8 mouse cellular contexts compared by ENCODE assay signal in genomic region chr4:155492131-155492633, GRCm38 (mm10). TPM values are rescaled to one million over a fixed set of nuclear protein-coding genes. Genes with fewer than 3 reads are reported as not detected.
A peak's percentile ranks its signal among the peaks of the same experiment; 100 is the strongest.
DNase-seq lines count a peak whose midpoint lies in the region; ATAC-seq lines count a peak whose summit lies in the region.

No protein-coding gene starts in this region.

- peaks cover 42% of the 10 kb centered on the region for H3K4me1 ChIP-seq in embryonic facial prominence, embryonic 12.5 days
- H3K4me1 ChIP-seq in heart, embryonic 11.5 days (ENCODE audit: control insufficient read depth, insufficient read depth, low read length) = peaks cover 42% of the 10 kb centered on the region
- H3K4me1 ChIP-seq in kidney, embryonic 16.5 days (ENCODE audit: insufficient read depth, low read length) = peaks cover 51% of the 10 kb centered on the region
- peaks cover 59% of the 10 kb centered on the region for H3K4me1 ChIP-seq in neural tube, embryonic 15.5 days

- H3K27me3 ChIP-seq in embryonic facial prominence, embryonic 12.5 days = no peaks in the 10 kb centered on the region
- H3K27me3 ChIP-seq in heart, embryonic 11.5 days (ENCODE audit: control insufficient read depth, insufficient read depth, low read length) = no peaks in the 10 kb centered on the region
- H3K27me3 ChIP-seq in kidney, embryonic 16.5 days (ENCODE audit: insufficient read depth, low read length) = no peaks in the 10 kb centered on the region
- no peaks in the 10 kb centered on the region for H3K27me3 ChIP-seq in neural tube, embryonic 15.5 days (replicated peaks)

- peak overlapping the region; percentile 100 for H3K9ac ChIP-seq in embryonic facial prominence, embryonic 12.5 days
- H3K9ac ChIP-seq in heart, embryonic 11.5 days (ENCODE audit: low read depth, low read length) = peak overlapping the region; percentile 99
- H3K9ac ChIP-seq in kidney, embryonic 16.5 days (replicated peaks; ENCODE audit: low read length) = peak overlapping the region; percentile 100
- H3K9ac ChIP-seq in neural tube, embryonic 15.5 days (replicated peaks) = peak overlapping the region; percentile 100

- under 1% methylated on average over 51 of the region's 51 CpGs for WGBS in embryonic facial prominence, embryonic 12.5 days
- WGBS in heart, embryonic 11.5 days (ENCODE audit: insufficient replicate concordance) = under 1% methylated on average over 43 of the region's 51 CpGs
- 0% methylated on average over 46 of the region's 51 CpGs for WGBS in kidney, embryonic 16.5 days
- 0% methylated on average over 51 of the region's 51 CpGs for WGBS in neural tube, embryonic 15.5 days

- H3K4me3 ChIP-seq in embryonic facial prominence, embryonic 12.5 days = peak overlapping the region; percentile 99
- H3K4me3 ChIP-seq in heart, embryonic 11.5 days (ENCODE audit: low read depth, low read length) = peak overlapping the region; percentile 71
- H3K4me3 ChIP-seq in kidney, embryonic 16.5 days (ENCODE audit: low read length) = peak overlapping the region; percentile 99
- H3K4me3 ChIP-seq in neural tube, embryonic 15.5 days (replicated peaks) = peak overlapping the region; percentile 97

- no peaks in the 10 kb centered on the region for H3K9me3 ChIP-seq in embryonic facial prominence, embryonic 12.5 days
- no peaks in the 10 kb centered on the region for H3K9me3 ChIP-seq in heart, embryonic 11.5 days (replicated peaks; ENCODE audit: control insufficient read depth, low read length)
- no peaks in the 10 kb centered on the region for H3K9me3 ChIP-seq in kidney, embryonic 16.5 days (ENCODE audit: low read length)
- H3K9me3 ChIP-seq in neural tube, embryonic 15.5 days (replicated peaks) = no peaks in the 10 kb centered on the region

- DNase-seq in A20 (ENCODE audit: low read depth, low spot score) (peak; percentile 71), R1 (ENCODE audit: low read depth, low spot score) (peak; percentile 63)
- peak; percentile 58 to 60 for DNase-seq in lung, adult 18-20 months
- peak; percentile 41 to 58 for DNase-seq in thymus, postnatal 36 days

- no peaks in the 10 kb centered on the region for H3K36me3 ChIP-seq in embryonic facial prominence, embryonic 12.5 days
- no peaks in the 10 kb centered on the region for H3K36me3 ChIP-seq in heart, embryonic 11.5 days (ENCODE audit: control insufficient read depth, insufficient read depth, low read length)
- no peaks in the 10 kb centered on the region for H3K36me3 ChIP-seq in kidney, embryonic 16.5 days (ENCODE audit: insufficient read depth, low read length)
- no peaks in the 10 kb centered on the region for H3K36me3 ChIP-seq in neural tube, embryonic 15.5 days

- H3K4me2 ChIP-seq in embryonic facial prominence, embryonic 12.5 days (replicated peaks) = peak overlapping the region; percentile 76
- peak overlapping the region; percentile 81 for H3K4me2 ChIP-seq in heart, embryonic 11.5 days
- peak overlapping the region; percentile 82 for H3K4me2 ChIP-seq in kidney, embryonic 16.5 days (replicated peaks; ENCODE audit: low read depth, low read length)
- peak overlapping the region; percentile 74 for H3K4me2 ChIP-seq in neural tube, embryonic 15.5 days

- no peak for ATAC-seq in embryonic facial prominence, embryonic 12.5 days (ENCODE audit: insufficient number of reproducible peaks, insufficient read depth, low FRiP score, low TSS enrichment)
- no peak for ATAC-seq in heart, embryonic 11.5 days (replicated peaks; ENCODE audit: insufficient number of reproducible peaks, low FRiP score, low TSS enrichment)
- ATAC-seq in kidney, embryonic 16.5 days (ENCODE audit: low FRiP score, low TSS enrichment) = no peak
- peak; percentile 15; the same call in 1 of the 2 replicates for ATAC-seq in neural tube, embryonic 15.5 days (ENCODE audit: low FRiP score)

- peak overlapping the region; percentile 97 for H3K27ac ChIP-seq in embryonic facial prominence, embryonic 12.5 days
- peak overlapping the region; percentile 91 for H3K27ac ChIP-seq in heart, embryonic 11.5 days (ENCODE audit: low read depth, low read length)
- H3K27ac ChIP-seq in kidney, embryonic 16.5 days (ENCODE audit: low read length) = peak overlapping the region; percentile 93
- H3K27ac ChIP-seq in neural tube, embryonic 15.5 days (replicated peaks) = peak overlapping the region; percentile 95

RNA-seq across cellular contexts. Expression of gene Gnb1, which starts 1.0 kb away (rescaled TPM):
- polyA plus RNA-seq in embryonic facial prominence, embryonic 12.5 days (2016; fragmentation: Nextera tagmentation; extraction: Ambion mirVana) = 570 and 588 TPM in 2 replicates
- 410 and 416 TPM in 2 replicates for polyA plus RNA-seq in heart, embryonic 11.5 days (2014; fragmentation: Nextera tagmentation; extraction: Ambion mirVana)
- 413 and 477 TPM in 2 replicates for polyA plus RNA-seq in kidney, embryonic 16.5 days (2015; fragmentation: Nextera tagmentation; extraction: Ambion mirVana)
- polyA plus RNA-seq in neural tube, embryonic 15.5 days (2015; fragmentation: Nextera tagmentation; extraction: Ambion mirVana) = 910 and 1,003 TPM in 2 replicates

RNA-seq across cellular contexts. Expression of gene Tmem52, which starts 23.3 kb away (rescaled TPM):
- polyA plus RNA-seq in embryonic facial prominence, embryonic 12.5 days (2016; fragmentation: Nextera tagmentation; extraction: Ambion mirVana) = not detected in 2 replicates
- not detected in 2 replicates for polyA plus RNA-seq in heart, embryonic 11.5 days (2014; fragmentation: Nextera tagmentation; extraction: Ambion mirVana)
- polyA plus RNA-seq in kidney, embryonic 16.5 days (2015; fragmentation: Nextera tagmentation; extraction: Ambion mirVana) = 1.9 and 2.2 TPM in 2 replicates
- polyA plus RNA-seq in neural tube, embryonic 15.5 days (2015; fragmentation: Nextera tagmentation; extraction: Ambion mirVana) = 0.27 and 0.28 TPM in 2 replicates
